Mouse (Mus musculus) forebrain, embryonic 14.5 days (tissue): ENCODE data around the gene Shpk. TPM values are rescaled to one million over a fixed set of nuclear protein-coding genes. Genes with fewer than 3 reads are reported as not detected.

Source experiments
- ATAC-seq: fragments of 200-750 bp; cut with Nextera tagmentation; 2 replicates; pipeline ENCODE4 v1.8.0; 2017; ENCODE audit warnings: mild to moderate bottlenecking, moderate library complexity
- DNase-seq: peaks from one replicate; pipeline ENCODE4 v3.0.0-alpha.2; 2015; ENCODE audit warnings: low spot score
- H3K27ac ChIP-seq: fragments of 300-500 bp; sonication (generic); 2 replicates; pipeline ENCODE4 v1.5.1; 2014; ENCODE audit warnings: low read depth, mild to moderate bottlenecking, control low read depth, low read length, moderate library complexity
- H3K27me3 ChIP-seq: fragments of 300-500 bp; sonication (generic); replicated peaks from 2 replicates; pipeline ENCODE4 v1.6.1; 2014; ENCODE audit warnings: low read length, control low read depth, mixed read lengths; ENCODE audit not compliant: control insufficient read depth, insufficient read depth
- H3K36me3 ChIP-seq: fragments of 300-500 bp; sonication (generic); 2 replicates; pipeline ENCODE4 v1.6.1; 2014; ENCODE audit warnings: low read length, control low read depth; ENCODE audit not compliant: control insufficient read depth, insufficient read depth
- H3K4me1 ChIP-seq: fragments of 300-500 bp; sonication (generic); 2 replicates; pipeline ENCODE4 v1.6.1; 2014; ENCODE audit warnings: antibody characterized with exemption, low read length, control low read depth; ENCODE audit not compliant: control insufficient read depth, insufficient read depth
- H3K4me2 ChIP-seq: fragments of 300-500 bp; sonication (generic); 2 replicates; pipeline ENCODE4 v1.6.1; 2014; ENCODE audit warnings: mild to moderate bottlenecking, control low read depth, low read length
- H3K4me3 ChIP-seq: fragments of 300-500 bp; sonication (generic); 2 replicates; pipeline ENCODE4 v1.5.1; 2014; ENCODE audit warnings: low read depth, low read length, control low read depth
- H3K9ac ChIP-seq: fragments of 300-500 bp; sonication (generic); 2 replicates; pipeline ENCODE4 v1.6.1; 2014; ENCODE audit warnings: mild to moderate bottlenecking, low read length, control low read depth, moderate library complexity
- H3K9me3 ChIP-seq: fragments of 300-500 bp; sonication (generic); replicated peaks from 2 replicates; pipeline ENCODE4 v1.6.1; 2016; ENCODE audit warnings: low read length, control low read depth, mixed read lengths; ENCODE audit not compliant: control insufficient read depth
- WGBS: fragments of 180-500 bp; shearing (Covaris S2); extraction: QIAGEN DNeasy Blood & Tissue Kit; methylation state at CpG from one replicate; pipeline ENCODE4 v1.1.7; 2014; 5-methylcytosine and 5-hydroxymethylcytosine counted together
- polyA plus RNA-seq: library from polyadenylated mRNA; unstranded; fragments of >200 nt; fragmentation: Nextera tagmentation; extraction: Ambion mirVana; gene quantifications from 2 replicates; pipeline ENCODE4 v1.2.1, GENCODE M21; 2014

Gene Shpk
- polyA plus RNA-seq, 1 experiment from 2014 or later: 1.5 TPM

DNA sequence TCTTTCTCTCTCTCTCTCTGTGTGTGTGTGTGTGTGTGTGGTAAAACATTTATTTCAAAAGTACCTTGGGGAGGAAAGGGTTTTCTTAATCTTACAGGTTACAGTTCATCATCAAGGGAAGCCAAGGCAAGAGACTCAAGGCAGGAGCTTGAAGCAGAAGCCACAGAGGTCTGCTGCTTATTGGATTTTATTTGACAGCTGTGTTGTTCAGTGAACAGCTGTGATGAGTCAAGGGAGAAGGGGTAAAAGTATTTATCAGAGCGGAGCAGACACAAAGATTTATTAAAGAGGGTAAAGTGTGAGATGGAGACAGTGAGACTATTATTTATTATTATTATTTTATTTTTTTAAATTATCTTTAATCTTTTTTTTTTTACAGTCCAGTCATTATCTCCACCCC lies 62.1 kb downstream of the Shpk start:
- Histone ChIP-seq H3K4me1 (no peaks in the 10 kb centered on the region), H3K27me3 (no peaks in the 10 kb centered on the region), H3K4me2 (no peak overlapping the region), H3K9ac (no peak overlapping the region), H3K4me3 (no peak overlapping the region), H3K36me3 (no peaks in the 10 kb centered on the region), H3K9me3 (no peaks in the 10 kb centered on the region), H3K27ac (no peak overlapping the region)
- DNase-seq: no peak
- WGBS: 93% methylated on average over 1 of the region's 1 CpGs
- no peak for ATAC-seq

GRCm38 (mm10) chr11:73267267-73267666 lies 68.0 kb downstream of the Shpk start, which contains the start of gene Trpv3:
TSS of gene Trpv3 (plus strand) at chr11:73267388.
- ATAC-seq: no peak

More at GRCm38 (mm10) chr11:73267267-73267666, 68.0 kb downstream of the Shpk start, which contains the start of gene Trpv3:
- H3K9ac ChIP-seq: no peak within 1 kb of the TSS
- no peak within 1 kb of the TSS for H3K4me3 ChIP-seq
- 91% methylated on average over 7 of the region's 7 CpGs for WGBS
- H3K4me1 ChIP-seq: no peaks in the 10 kb centered on the region
- DNase-seq: no peak
- H3K4me2 ChIP-seq: no peak within 1 kb of the TSS
- no peaks in the 10 kb centered on the region for H3K27me3 ChIP-seq
- no peaks in the 10 kb centered on the region for H3K36me3 ChIP-seq
- H3K27ac ChIP-seq: no peak within 1 kb of the TSS
- H3K9me3 ChIP-seq: no peaks in the 10 kb centered on the region

Other genes with a start within 250 kb of the Shpk start
- gene Atp2a3, start 238.3 kb upstream of the Shpk start, polyA plus RNA-seq: 0.43 and 0.74 TPM in 2 replicates
- gene P2rx1, start 200.4 kb upstream of the Shpk start, polyA plus RNA-seq: 0.53 and 0.57 TPM in 2 replicates
- gene Camkk1, start 180.5 kb upstream of the Shpk start, polyA plus RNA-seq: 8.0 and 10.8 TPM in 2 replicates
- gene Ncbp3, start 151.7 kb upstream of the Shpk start, polyA plus RNA-seq: 5.7 and 6.5 TPM in 2 replicates
- gene Itgae, start 108.9 kb upstream of the Shpk start, polyA plus RNA-seq: 0.11 and 0.25 TPM in 2 replicates
- gene Haspin, start 61.2 kb upstream of the Shpk start, polyA plus RNA-seq: 6.5 and 6.6 TPM in 2 replicates
- gene P2rx5, start 39.0 kb upstream of the Shpk start, polyA plus RNA-seq: 0.78 and 0.93 TPM in 2 replicates
- gene Emc6, start 22.4 kb upstream of the Shpk start, polyA plus RNA-seq: 140 and 163 TPM in 2 replicates
- gene Tax1bp3, start 22.4 kb upstream of the Shpk start, polyA plus RNA-seq: 193 and 203 TPM in 2 replicates
- gene Ctns, start 418 bp upstream of the Shpk start, polyA plus RNA-seq: 17.6 and 19.7 TPM in 2 replicates
- 0.09 TPM in 1 of 2 replicates, not detected in the other for gene Trpv1, start 34.8 kb downstream of the Shpk start, polyA plus RNA-seq
- 0.14 TPM in 1 of 2 replicates, not detected in the other for gene Trpv3, start 67.9 kb downstream of the Shpk start, polyA plus RNA-seq
- gene Aspa, start 130.1 kb downstream of the Shpk start, polyA plus RNA-seq: 0.74 and 0.91 TPM in 2 replicates
- not detected in 2 replicates for gene Gm49340, start 130.3 kb downstream of the Shpk start, polyA plus RNA-seq
- gene Spata22, start 130.3 kb downstream of the Shpk start, polyA plus RNA-seq: not detected in 2 replicates
- not detected in 2 replicates for gene Olfr20, start 151.3 kb downstream of the Shpk start, polyA plus RNA-seq
- not detected in 2 replicates for gene Olfr376, start 171.8 kb downstream of the Shpk start, polyA plus RNA-seq
- gene Olfr1, start 200.2 kb downstream of the Shpk start, polyA plus RNA-seq: not detected in 2 replicates
- not detected in 2 replicates for gene Olfr378, start 229.0 kb downstream of the Shpk start, polyA plus RNA-seq